Mouse (Mus musculus): ENCODE data around the gene Map7. TPM values are rescaled to one million over a fixed set of nuclear protein-coding genes. Genes with fewer than 3 reads are reported as not detected.

Map7 gene
- polyA plus RNA-seq, 1 experiment from 2014 or later, result 7.2 TPM

GRCm38 (mm10) chr10:20141376-20141775, 6.9 kb upstream of the Map7 start:
- no peaks in the 10 kb centered on the region for H3K9me3 ChIP-seq (ENCODE audit: control insufficient read depth, low read length)
- H3K4me2 ChIP-seq, result no peak overlapping the region
- H3K36me3 ChIP-seq (ENCODE audit: control insufficient read depth, insufficient read depth, low read length), result no peaks in the 10 kb centered on the region; the same call in 1 of the 2 replicates
- DNase-seq (ENCODE audit: low spot score), result no peak
- H3K27ac ChIP-seq (ENCODE audit: low read depth, low read length), result no peak overlapping the region
- H3K4me1 ChIP-seq (replicated peaks; ENCODE audit: control insufficient read depth, insufficient read depth, low read length), result peaks cover 7% of the 10 kb centered on the region
- H3K9ac ChIP-seq (ENCODE audit: low read depth, low read length), result no peak overlapping the region
- WGBS, result 67% methylated on average over 17 of the region's 17 CpGs
- no peaks in the 10 kb centered on the region; the same call in 1 of the 2 replicates for H3K27me3 ChIP-seq (replicated peaks; ENCODE audit: control insufficient read depth, insufficient read depth, low read length)
- ATAC-seq (replicated peaks; ENCODE audit: low FRiP score), result no peak
- no peak overlapping the region for H3K4me3 ChIP-seq (ENCODE audit: low read depth, low read length)

- ATAC-seq (replicated peaks; ENCODE audit: low FRiP score), result peak; percentile 84
- peak overlapping the region; percentile 77 for H3K9ac ChIP-seq (ENCODE audit: low read depth, low read length)
- DNase-seq (ENCODE audit: low spot score), result peak; percentile 72
- peaks cover 11% of the 10 kb centered on the region for H3K27me3 ChIP-seq (replicated peaks; ENCODE audit: control insufficient read depth, insufficient read depth, low read length)
- H3K9me3 ChIP-seq (ENCODE audit: control insufficient read depth, low read length), result no peaks in the 10 kb centered on the region
- no peak overlapping the region for H3K27ac ChIP-seq (ENCODE audit: low read depth, low read length)
- WGBS, result under 1% methylated on average over 46 of the region's 58 CpGs
- H3K36me3 ChIP-seq (ENCODE audit: control insufficient read depth, insufficient read depth, low read length), result no peaks in the 10 kb centered on the region
- peak overlapping the region; percentile 87 for H3K4me3 ChIP-seq (ENCODE audit: low read depth, low read length)
- H3K4me1 ChIP-seq (replicated peaks; ENCODE audit: control insufficient read depth, insufficient read depth, low read length), result peaks cover 9% of the 10 kb centered on the region
- H3K4me2 ChIP-seq, result peak overlapping the region; percentile 80
Observed at GRCm38 (mm10) chr10:20148773-20149120, 476 bp downstream of the Map7 start.

DNA sequence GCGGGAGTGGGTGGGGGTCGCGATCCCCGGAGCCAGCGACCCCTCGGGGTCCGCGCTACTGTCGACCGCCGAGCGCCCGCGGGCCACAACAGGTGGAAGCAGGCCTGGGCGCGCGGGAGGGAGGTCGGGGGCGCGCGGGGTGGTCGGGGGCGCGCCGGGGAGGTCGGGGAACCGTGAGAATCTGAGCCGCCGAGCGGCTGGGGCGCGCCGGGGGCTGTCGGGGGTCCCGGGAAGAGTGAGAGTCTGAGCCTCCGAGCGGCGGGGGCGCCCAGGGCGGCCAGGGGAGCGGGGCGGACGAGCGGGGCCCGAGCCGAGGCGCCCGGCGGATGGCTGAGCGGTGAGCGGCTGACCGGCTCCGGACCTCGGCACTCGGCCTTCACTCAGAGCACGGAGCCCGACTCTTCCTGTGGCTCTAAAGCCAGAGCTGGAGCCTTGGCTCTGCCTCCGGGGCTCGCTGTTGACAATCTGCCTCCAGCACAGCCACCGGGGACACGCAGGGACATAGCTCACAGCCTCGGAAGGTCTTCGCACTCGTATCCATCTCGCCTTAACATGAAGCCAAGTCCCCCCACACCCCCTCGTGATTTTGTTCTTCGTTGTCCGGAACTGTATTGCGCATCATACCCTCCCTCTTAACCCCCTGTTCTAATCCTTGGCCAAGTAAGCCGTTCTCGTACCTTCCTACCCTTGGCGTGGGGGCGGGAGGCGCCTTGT, 1.0 kb downstream of the Map7 start:
- H3K4me3 ChIP-seq (ENCODE audit: low read depth, low read length), result peak overlapping the region; percentile 87
- DNase-seq (ENCODE audit: low spot score) (peak; percentile 73), ATAC-seq (replicated peaks; ENCODE audit: low FRiP score) (peak; percentile 70)
- 1% methylated on average over 70 of the region's 74 CpGs for WGBS
- H3K27ac ChIP-seq (ENCODE audit: low read depth, low read length), result peak overlapping the region; percentile 48
- H3K4me1 ChIP-seq (replicated peaks; ENCODE audit: control insufficient read depth, insufficient read depth, low read length), result peaks cover 9% of the 10 kb centered on the region
- peak overlapping the region; percentile 80 for H3K4me2 ChIP-seq
- H3K27me3 ChIP-seq (replicated peaks; ENCODE audit: control insufficient read depth, insufficient read depth, low read length), result peaks cover 11% of the 10 kb centered on the region
- H3K36me3 ChIP-seq (ENCODE audit: control insufficient read depth, insufficient read depth, low read length), result no peaks in the 10 kb centered on the region
- H3K9me3 ChIP-seq (ENCODE audit: control insufficient read depth, low read length), result no peaks in the 10 kb centered on the region
- H3K9ac ChIP-seq (ENCODE audit: low read depth, low read length), result peak overlapping the region; percentile 77

DNA sequence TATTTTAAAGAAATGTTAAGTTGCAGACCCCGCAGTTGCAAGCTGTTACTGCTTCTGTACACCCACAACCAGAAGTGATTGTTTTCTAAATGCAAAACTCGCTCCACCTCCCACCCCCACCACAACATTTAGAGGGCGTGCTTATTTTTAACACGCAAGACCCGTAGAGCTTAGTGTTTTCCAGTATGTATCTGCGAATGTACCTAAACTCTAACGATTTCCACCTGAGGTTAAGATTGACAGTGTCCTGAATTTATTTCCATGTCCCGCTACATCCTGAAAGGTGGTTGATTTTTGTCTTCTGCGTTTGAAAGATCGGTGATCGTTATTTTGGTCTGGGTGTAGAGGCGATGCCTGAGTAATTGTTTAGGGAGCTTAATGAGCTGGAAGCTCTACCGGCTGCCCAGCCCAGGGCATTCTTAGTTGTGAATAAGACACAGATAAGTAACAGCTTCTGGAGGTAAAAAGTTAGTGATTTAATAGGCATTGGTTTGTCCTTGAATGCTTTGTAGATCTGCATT, 1.6 kb downstream of the Map7 start:
- no peak for DNase-seq (ENCODE audit: low spot score)
- no peak overlapping the region for H3K27ac ChIP-seq (ENCODE audit: low read depth, low read length)
- ATAC-seq (replicated peaks; ENCODE audit: low FRiP score), result no peak
- H3K36me3 ChIP-seq (ENCODE audit: control insufficient read depth, insufficient read depth, low read length), result no peaks in the 10 kb centered on the region
- H3K27me3 ChIP-seq (replicated peaks; ENCODE audit: control insufficient read depth, insufficient read depth, low read length), result peaks cover 11% of the 10 kb centered on the region
- peaks cover 9% of the 10 kb centered on the region for H3K4me1 ChIP-seq (replicated peaks; ENCODE audit: control insufficient read depth, insufficient read depth, low read length)
- peak overlapping the region; percentile 87 for H3K4me3 ChIP-seq (ENCODE audit: low read depth, low read length)
- H3K9ac ChIP-seq (ENCODE audit: low read depth, low read length), result no peak overlapping the region; the same call in 1 of the 2 replicates
- peak overlapping the region; percentile 80 for H3K4me2 ChIP-seq
- WGBS, result 7% methylated on average over 13 of the region's 13 CpGs
- no peaks in the 10 kb centered on the region for H3K9me3 ChIP-seq (ENCODE audit: control insufficient read depth, low read length)

GRCm38 (mm10) chr10:20152131-20152530, 3.9 kb downstream of the Map7 start:
- no peaks in the 10 kb centered on the region for H3K36me3 ChIP-seq (ENCODE audit: control insufficient read depth, insufficient read depth, low read length)
- peaks cover 11% of the 10 kb centered on the region for H3K27me3 ChIP-seq (replicated peaks; ENCODE audit: control insufficient read depth, insufficient read depth, low read length)
- no peak overlapping the region for H3K9ac ChIP-seq (ENCODE audit: low read depth, low read length)
- no peak overlapping the region for H3K4me2 ChIP-seq
- H3K4me1 ChIP-seq (replicated peaks; ENCODE audit: control insufficient read depth, insufficient read depth, low read length), result peaks cover 15% of the 10 kb centered on the region
- no peaks in the 10 kb centered on the region for H3K9me3 ChIP-seq (ENCODE audit: control insufficient read depth, low read length)
- no peak overlapping the region for H3K4me3 ChIP-seq (ENCODE audit: low read depth, low read length)
- 78% methylated on average over 1 of the region's 1 CpGs for WGBS
- H3K27ac ChIP-seq (ENCODE audit: low read depth, low read length), result no peak overlapping the region
- ATAC-seq (replicated peaks; ENCODE audit: low FRiP score) (no peak), DNase-seq (ENCODE audit: low spot score) (no peak)

- DNase-seq (ENCODE audit: low spot score) (no peak), ATAC-seq (replicated peaks; ENCODE audit: low FRiP score) (no peak)
- no peaks in the 10 kb centered on the region for H3K36me3 ChIP-seq (ENCODE audit: control insufficient read depth, insufficient read depth, low read length)
- H3K4me2 ChIP-seq, result no peak overlapping the region
- peaks cover 15% of the 10 kb centered on the region for H3K4me1 ChIP-seq (replicated peaks; ENCODE audit: control insufficient read depth, insufficient read depth, low read length)
- H3K27ac ChIP-seq (ENCODE audit: low read depth, low read length), result no peak overlapping the region
- no peak overlapping the region for H3K4me3 ChIP-seq (ENCODE audit: low read depth, low read length)
- H3K27me3 ChIP-seq (replicated peaks; ENCODE audit: control insufficient read depth, insufficient read depth, low read length), result peaks cover 9% of the 10 kb centered on the region
- whole genome bisulfite sequencing, result 46% methylated on average over 2 of the region's 2 CpGs
- no peaks in the 10 kb centered on the region for H3K9me3 ChIP-seq (ENCODE audit: control insufficient read depth, low read length)
- no peak overlapping the region for H3K9ac ChIP-seq (ENCODE audit: low read depth, low read length)
Observed at GRCm38 (mm10) chr10:20153507-20153906, 5.2 kb downstream of the Map7 start.

GRCm38 (mm10) chr10:20155401-20155800, 7.1 kb downstream of the Map7 start:
- Histone ChIP-seq H3K9ac (ENCODE audit: low read depth, low read length) (no peak overlapping the region), H3K4me1 (replicated peaks; ENCODE audit: control insufficient read depth, insufficient read depth, low read length) (peaks cover 9% of the 10 kb centered on the region), H3K4me3 (ENCODE audit: low read depth, low read length) (no peak overlapping the region), H3K9me3 (ENCODE audit: control insufficient read depth, low read length) (no peaks in the 10 kb centered on the region), H3K4me2 (no peak overlapping the region), H3K27me3 (replicated peaks; ENCODE audit: control insufficient read depth, insufficient read depth, low read length) (0 out of 2 replicates have a peak, but pooled peaks cover under 1% of the 10 kb centered on the region), H3K27ac (ENCODE audit: low read depth, low read length) (no peak overlapping the region), H3K36me3 (ENCODE audit: control insufficient read depth, insufficient read depth, low read length) (no peaks in the 10 kb centered on the region)
- ATAC-seq (replicated peaks; ENCODE audit: low FRiP score), result 0 out of 2 replicates have a peak, but pooled peaks have one; percentile 31
- no peak for DNase-seq (ENCODE audit: low spot score)
- 40% methylated on average over 7 of the region's 7 CpGs for WGBS

- Histone ChIP-seq H3K27me3 (replicated peaks; ENCODE audit: control insufficient read depth, insufficient read depth, low read length) (no peaks in the 10 kb centered on the region), H3K9ac (ENCODE audit: low read depth, low read length) (no peak overlapping the region), H3K9me3 (ENCODE audit: control insufficient read depth, low read length) (no peaks in the 10 kb centered on the region), H3K36me3 (ENCODE audit: control insufficient read depth, insufficient read depth, low read length) (no peaks in the 10 kb centered on the region), H3K4me2 (no peak overlapping the region), H3K27ac (ENCODE audit: low read depth, low read length) (no peak overlapping the region), H3K4me1 (replicated peaks; ENCODE audit: control insufficient read depth, insufficient read depth, low read length) (peaks cover 15% of the 10 kb centered on the region), H3K4me3 (ENCODE audit: low read depth, low read length) (no peak overlapping the region)
- ATAC-seq (replicated peaks; ENCODE audit: low FRiP score), result no peak
- WGBS, result 84% methylated on average over 8 of the region's 8 CpGs
- no peak for DNase-seq (ENCODE audit: low spot score)
Observed at GRCm38 (mm10) chr10:20157021-20157726, 8.9 kb downstream of the Map7 start.

Measured in liver, embryonic 11.5 days (tissue).